Mouse (Mus musculus): ENCODE data around the gene B3galnt2. TPM values are rescaled to one million over a fixed set of nuclear protein-coding genes. Genes with fewer than 3 reads are reported as not detected.
A peak's percentile ranks its signal among the peaks of the same experiment; 100 is the strongest.

The B3galnt2 gene
- 34.0 and 38.9 TPM in 2 replicates for total RNA-seq (2017)

- ATAC-seq (ENCODE audit: extremely low read depth, insufficient number of reproducible peaks, low FRiP score, poor library complexity, severe bottlenecking): peak; percentile 98
Measured at GRCm38 (mm10) chr13:13953874-13954832, at the start of gene B3galnt2. Gene B3galnt2, plus strand, starts transcription at chr13:13954469.

GRCm38 (mm10) chr13:13911341-13911740, 42.9 kb upstream of the B3galnt2 start:
- no peak for ATAC-seq (ENCODE audit: extremely low read depth, insufficient number of reproducible peaks, low FRiP score, poor library complexity, severe bottlenecking)

GRCm38 (mm10) chr13:13919396-13919795, 34.9 kb upstream of the B3galnt2 start:
- ATAC-seq (ENCODE audit: extremely low read depth, insufficient number of reproducible peaks, low FRiP score, poor library complexity, severe bottlenecking): no peak

GRCm38 (mm10) chr13:13922526-13922925, 31.7 kb upstream of the B3galnt2 start:
- no peak for ATAC-seq (ENCODE audit: extremely low read depth, insufficient number of reproducible peaks, low FRiP score, poor library complexity, severe bottlenecking)

- no peak for ATAC-seq (ENCODE audit: extremely low read depth, insufficient number of reproducible peaks, low FRiP score, poor library complexity, severe bottlenecking)
Measured at GRCm38 (mm10) chr13:13929982-13930381, 24.3 kb upstream of the B3galnt2 start.

- ATAC-seq (ENCODE audit: extremely low read depth, insufficient number of reproducible peaks, low FRiP score, poor library complexity, severe bottlenecking): no peak
Measured at GRCm38 (mm10) chr13:13954931-13955330, 662 bp downstream of the B3galnt2 start.

- ATAC-seq (ENCODE audit: extremely low read depth, insufficient number of reproducible peaks, low FRiP score, poor library complexity, severe bottlenecking): no peak
Measured at GRCm38 (mm10) chr13:13956686-13957085, 2.4 kb downstream of the B3galnt2 start.

GRCm38 (mm10) chr13:13960211-13960610, 5.9 kb downstream of the B3galnt2 start:
- no peak for ATAC-seq (ENCODE audit: extremely low read depth, insufficient number of reproducible peaks, low FRiP score, poor library complexity, severe bottlenecking)

- ATAC-seq (ENCODE audit: extremely low read depth, insufficient number of reproducible peaks, low FRiP score, poor library complexity, severe bottlenecking): no peak
Measured at GRCm38 (mm10) chr13:13961046-13961445, 6.8 kb downstream of the B3galnt2 start.

GRCm38 (mm10) chr13:13965388-13965964, 11.2 kb downstream of the B3galnt2 start:
- ATAC-seq (ENCODE audit: extremely low read depth, insufficient number of reproducible peaks, low FRiP score, poor library complexity, severe bottlenecking): no peak

GRCm38 (mm10) chr13:13966172-13966571, 11.9 kb downstream of the B3galnt2 start:
- ATAC-seq (ENCODE audit: extremely low read depth, insufficient number of reproducible peaks, low FRiP score, poor library complexity, severe bottlenecking): no peak

GRCm38 (mm10) chr13:13968629-13969111, 14.4 kb downstream of the B3galnt2 start:
- ATAC-seq (ENCODE audit: extremely low read depth, insufficient number of reproducible peaks, low FRiP score, poor library complexity, severe bottlenecking): peak; percentile 94

- no peak for ATAC-seq (ENCODE audit: extremely low read depth, insufficient number of reproducible peaks, low FRiP score, poor library complexity, severe bottlenecking)
Measured at GRCm38 (mm10) chr13:13969796-13970195, 15.5 kb downstream of the B3galnt2 start.

- peak; percentile 89 for ATAC-seq (ENCODE audit: extremely low read depth, insufficient number of reproducible peaks, low FRiP score, poor library complexity, severe bottlenecking)
Measured at GRCm38 (mm10) chr13:13981842-13982241, 27.6 kb downstream of the B3galnt2 start.

GRCm38 (mm10) chr13:13983523-13983922, 29.3 kb downstream of the B3galnt2 start:
- no peak for ATAC-seq (ENCODE audit: extremely low read depth, insufficient number of reproducible peaks, low FRiP score, poor library complexity, severe bottlenecking)

- ATAC-seq (ENCODE audit: extremely low read depth, insufficient number of reproducible peaks, low FRiP score, poor library complexity, severe bottlenecking): no peak
Measured at GRCm38 (mm10) chr13:13989135-13989534, 34.9 kb downstream of the B3galnt2 start.

- ATAC-seq (ENCODE audit: extremely low read depth, insufficient number of reproducible peaks, low FRiP score, poor library complexity, severe bottlenecking): no peak
Measured at GRCm38 (mm10) chr13:13990391-13990790, 36.1 kb downstream of the B3galnt2 start.

GRCm38 (mm10) chr13:13993041-13993440, 38.8 kb downstream of the B3galnt2 start:
- no peak for ATAC-seq (ENCODE audit: extremely low read depth, insufficient number of reproducible peaks, low FRiP score, poor library complexity, severe bottlenecking)

GRCm38 (mm10) chr13:13995046-13995445, 40.8 kb downstream of the B3galnt2 start:
- ATAC-seq (ENCODE audit: extremely low read depth, insufficient number of reproducible peaks, low FRiP score, poor library complexity, severe bottlenecking): no peak

- ATAC-seq (ENCODE audit: extremely low read depth, insufficient number of reproducible peaks, low FRiP score, poor library complexity, severe bottlenecking): no peak
Measured at GRCm38 (mm10) chr13:13997476-13997875, 43.2 kb downstream of the B3galnt2 start.

Data from neutrophil, adult 5-6 weeks (primary cell).